Mouse (Mus musculus): Measurements from ENCODE around the gene Adgrl2.

DNA sequence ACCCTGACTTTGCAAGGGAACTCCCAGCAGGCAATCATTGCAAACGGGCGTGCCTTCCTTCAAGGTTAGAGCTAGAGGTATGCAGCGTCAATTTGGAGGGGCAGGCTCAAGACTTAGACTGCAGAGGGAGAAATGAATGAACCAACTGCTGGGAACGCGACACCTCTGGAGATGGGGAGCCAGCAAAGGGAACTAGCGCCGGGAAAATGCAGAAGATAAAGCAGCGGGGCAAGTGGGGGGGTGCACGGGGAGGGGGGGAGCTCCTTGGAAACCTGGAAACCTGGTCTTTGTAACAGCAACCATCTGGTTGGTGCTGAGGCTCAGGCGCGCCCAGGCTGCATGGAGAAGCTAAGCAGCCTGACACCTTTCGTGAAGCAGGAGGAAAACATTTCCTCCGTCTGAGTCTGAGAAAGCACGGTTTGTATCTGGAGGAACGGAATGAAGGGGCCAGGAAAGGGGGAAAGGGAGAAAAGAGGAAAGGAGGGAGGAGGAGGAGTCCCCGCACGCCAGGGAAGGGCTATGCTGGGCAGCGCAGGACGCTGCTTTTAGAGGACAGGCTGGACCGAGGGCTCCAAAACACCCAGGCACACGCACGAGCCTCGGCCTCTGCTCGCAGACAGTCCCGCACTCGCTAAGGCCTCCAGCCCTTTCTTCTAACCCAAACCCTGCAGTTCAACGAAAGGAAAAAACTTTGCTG is 3.3 kb downstream of the Adgrl2 start:
- TF ChIP-seq CTCF (IDR thresholded peaks at IDR 0.05; ENCODE audit: insufficient read depth, low read depth, low read length), result no peak
- TF ChIP-seq POLR2A (IDR thresholded peaks at IDR 0.05; ENCODE audit: insufficient read depth, low read depth, low read length), result no peak

All from olfactory bulb, adult 2 months (tissue).